Mouse (Mus musculus) neural tube, embryonic 14.5 days (tissue): ENCODE data around the gene Gm11985. TPM values are rescaled to one million over a fixed set of nuclear protein-coding genes. Genes with fewer than 3 reads are reported as not detected.

Source experiments
- polyA plus RNA-seq: library from polyadenylated mRNA; unstranded; fragments of >200 nt; fragmentation: Nextera tagmentation; extraction: Ambion mirVana; gene quantifications from 2 replicates; pipeline ENCODE4 v1.2.1, GENCODE M21; 2014

Gm11985 gene
- polyA plus RNA-seq, 1 experiment from 2014 or later: 0.20 TPM

Other genes starting within 250 kb of the Gm11985 start
- 18.1 and 24.2 TPM in 2 replicates for gene Adcy1, start 125.1 kb downstream of the Gm11985 start, polyA plus RNA-seq
- gene Igfbp1, start 9.2 kb upstream of the Gm11985 start, polyA plus RNA-seq: 0.46 TPM in 1 of 2 replicates, not detected in the other
- gene Igfbp3, start 25.4 kb upstream of the Gm11985 start, polyA plus RNA-seq: 14.2 and 23.3 TPM in 2 replicates